Mouse (Mus musculus) CH12.LX (cell line): ENCODE measurements around the gene Btbd9. TPM values are rescaled to one million over a fixed set of nuclear protein-coding genes. Genes with fewer than 3 reads are reported as not detected.

Source experiments
- DNase-seq: peaks from one replicate; pipeline ENCODE4 v3.0.0-alpha.2; 2013; ENCODE audit errors: extremely low read depth
- H3K27ac ChIP-seq: 2 replicates; pipeline ENCODE4 v1.5.1; 2012; ENCODE audit warnings: low read depth, mild to moderate bottlenecking, control low read depth, moderate library complexity; ENCODE audit not compliant: insufficient read depth
- H3K27me3 ChIP-seq: replicated peaks from 2 replicates; pipeline ENCODE3; 2012; ENCODE audit warnings: inconsistent platforms
- H3K36me3 ChIP-seq, 2 experiments: replicated peaks in 1 of 2; 2 replicates each; pipeline versions ENCODE3 to v1.6.1; 2012; ENCODE audit warnings: inconsistent platforms in 1 of 2, low read length in 1 of 2, mild to moderate bottlenecking in 1 of 2, mixed read lengths in 1 of 2, moderate library complexity in 1 of 2; ENCODE audit not compliant: control insufficient read depth in 1 of 2, insufficient read depth in 1 of 2
- H3K4me1 ChIP-seq, 2 experiments: 2 replicates each; pipeline ENCODE4 v1.6.1; 2012; ENCODE audit warnings: inconsistent platforms in 1 of 2, moderate library complexity in 1 of 2; ENCODE audit not compliant: insufficient read depth in 2 of 2, control insufficient read depth in 1 of 2
- H3K4me2 ChIP-seq: 2 replicates; pipeline ENCODE4 v1.6.1; 2012; ENCODE audit warnings: low read depth, mild to moderate bottlenecking, control low read depth; ENCODE audit not compliant: poor library complexity, insufficient read depth, severe bottlenecking
- H3K4me3 ChIP-seq, 3 experiments: fragments of 150-350 bp in 1 of 3; sonication (generic) in 1 of 3; replicated peaks in 1 of 3; 2 replicates each; pipeline versions ENCODE3 to v1.5.1; 2011 to 2012; ENCODE audit warnings: low read depth in 2 of 3, low read length in 2 of 3, mild to moderate bottlenecking in 2 of 3, moderate library complexity in 2 of 3, control low read depth in 1 of 3, improper control_type of control experiment in 1 of 3, inconsistent platforms in 1 of 3, mixed read lengths in 1 of 3; ENCODE audit not compliant: poor library complexity in 1 of 3
- H3K79me2 ChIP-seq: replicated peaks from 2 replicates; pipeline ENCODE4 v1.6.1; 2012; ENCODE audit warnings: mild to moderate bottlenecking, moderate library complexity; ENCODE audit not compliant: control insufficient read depth, poor library complexity, insufficient read depth, severe bottlenecking; ENCODE audit errors: extremely low read depth
- H3K9ac ChIP-seq: 2 replicates; pipeline ENCODE4 v1.6.1; 2012; ENCODE audit warnings: low read depth, mild to moderate bottlenecking, control low read depth, moderate library complexity; ENCODE audit not compliant: insufficient read depth
- H3K9me3 ChIP-seq: replicated peaks from 2 replicates; pipeline ENCODE3; 2012; ENCODE audit warnings: low read length, inconsistent platforms, mixed read lengths
- CHD1 ChIP-seq: IDR thresholded peaks from 2 replicates; pipeline ENCODE4 v1.6.1; 2012; ENCODE audit warnings: low read depth, low read length, improper control_type of control experiment, inconsistent platforms
- ELF1 ChIP-seq: IDR thresholded peaks from 2 replicates; pipeline ENCODE4 v1.6.1; 2014; ENCODE audit warnings: low read depth, mild to moderate bottlenecking, inconsistent platforms, low read length, improper control_type of control experiment
- EP300 ChIP-seq: IDR thresholded peaks from 2 replicates; pipeline ENCODE4 v1.6.1; 2011; ENCODE audit warnings: low read length, improper control_type of control experiment
- GABPA ChIP-seq: IDR thresholded peaks from 2 replicates; pipeline ENCODE4 v1.6.1; 2012; ENCODE audit warnings: low read depth, low read length, improper control_type of control experiment, inconsistent platforms; ENCODE audit not compliant: insufficient replicate concordance
- HCFC1 ChIP-seq: IDR thresholded peaks from 2 replicates; pipeline ENCODE4 v1.6.1; 2012; ENCODE audit warnings: low read depth, mild to moderate bottlenecking, inconsistent platforms, low read length, improper control_type of control experiment
- JUND ChIP-seq: conservative IDR thresholded peaks from 2 replicates; pipeline ENCODE4 v1.6.1; 2011; ENCODE audit warnings: low read depth, low read length, improper control_type of control experiment
- KAT2A ChIP-seq: IDR thresholded peaks from 2 replicates; pipeline ENCODE4 v1.6.1; 2012; ENCODE audit warnings: low read length, improper control_type of control experiment, inconsistent platforms; ENCODE audit not compliant: insufficient replicate concordance
- MAFK ChIP-seq: IDR thresholded peaks from 2 replicates; pipeline ENCODE4 v1.6.1; 2011; ENCODE audit warnings: low read length, improper control_type of control experiment; ENCODE audit not compliant: insufficient replicate concordance
- MAZ ChIP-seq: IDR thresholded peaks from 2 replicates; pipeline ENCODE4 v1.6.1; 2012; ENCODE audit warnings: low read depth, mild to moderate bottlenecking, inconsistent platforms, low read length, improper control_type of control experiment, moderate library complexity
- MEF2A ChIP-seq: IDR thresholded peaks from 2 replicates; pipeline ENCODE4 v1.6.1; 2014; ENCODE audit warnings: low read depth, mild to moderate bottlenecking, inconsistent platforms, low read length, improper control_type of control experiment, borderline replicate concordance
- MXI1 ChIP-seq: IDR thresholded peaks from 2 replicates; pipeline ENCODE4 v1.6.1; 2011; ENCODE audit warnings: mild to moderate bottlenecking, low read depth, low read length, improper control_type of control experiment
- MYC ChIP-seq: IDR thresholded peaks from 2 replicates; pipeline ENCODE4 v1.6.1; 2011; ENCODE audit warnings: low read depth, mild to moderate bottlenecking, improper control_type of control experiment, low read length
- PAX5 ChIP-seq: IDR thresholded peaks from 2 replicates; pipeline ENCODE4 v1.6.1; 2012; ENCODE audit warnings: low read length, inconsistent platforms, mixed read lengths
- POLR2A ChIP-seq: IDR thresholded peaks from 2 replicates; pipeline ENCODE4 v1.6.1; 2011; ENCODE audit warnings: low read depth, mild to moderate bottlenecking, improper control_type of control experiment, low read length
- RAD21 ChIP-seq: IDR thresholded peaks from 2 replicates; pipeline ENCODE4 v1.6.1; 2011; ENCODE audit warnings: low read depth, mild to moderate bottlenecking, low read length, improper control_type of control experiment, moderate library complexity
- RCOR1 ChIP-seq: conservative IDR thresholded peaks from 2 replicates; pipeline ENCODE4 v1.6.1; 2012; ENCODE audit warnings: low read depth, mild to moderate bottlenecking, inconsistent platforms, low read length, improper control_type of control experiment
- SIN3A ChIP-seq: IDR thresholded peaks from 2 replicates; pipeline ENCODE4 v1.6.1; 2012; ENCODE audit warnings: low read length, improper control_type of control experiment, inconsistent platforms
- SMC3 ChIP-seq: IDR thresholded peaks from 2 replicates; pipeline ENCODE4 v1.6.1; 2011; ENCODE audit warnings: low read depth, low read length, improper control_type of control experiment
- USF1 ChIP-seq: IDR thresholded peaks from 2 replicates; pipeline ENCODE4 v1.6.1; 2014; ENCODE audit warnings: low read depth, mild to moderate bottlenecking, inconsistent platforms, low read length, improper control_type of control experiment
- ZC3H11A ChIP-seq: IDR thresholded peaks from 2 replicates; pipeline ENCODE4 v1.6.1; 2012; ENCODE audit warnings: low read depth, mild to moderate bottlenecking, inconsistent platforms, low read length, improper control_type of control experiment
- ZKSCAN1 ChIP-seq: IDR thresholded peaks from 2 replicates; pipeline ENCODE4 v1.6.1; 2012; ENCODE audit warnings: low read depth, inconsistent platforms, low read length, improper control_type of control experiment, borderline replicate concordance
- ZMIZ1 ChIP-seq: IDR thresholded peaks from 2 replicates; pipeline ENCODE4 v1.6.1; 2012; ENCODE audit warnings: low read depth, mild to moderate bottlenecking, inconsistent platforms, low read length, improper control_type of control experiment
- dilution Hi-C: fragments of 300-500 bp; cut with MboI; formaldehyde crosslinking; loops from 2 replicates; pipeline ENCODE4 v1.14.3; 2020; ENCODE audit warnings: low sequenced_read_pairs; ENCODE audit not compliant: extremely low pct_unique_long_range_greater_than_20kb, extremely low pct_ligation_motif_present
- in situ Hi-C: fragments of 300-500 bp; cut with MboI; formaldehyde crosslinking; loops from 3 replicates; pipeline ENCODE4 v1.14.3; 2019; ENCODE audit warnings: low sequenced_read_pairs, low pct_ligation_motif_present, low pct_unique_long_range_greater_than_20kb, mixed read lengths
- polyA plus RNA-seq: library from polyadenylated mRNA; unstranded; fragments of >175 nt; gene quantifications from 2 replicates; pipeline ENCODE4 v1.2.1, GENCODE M21; 2012; ENCODE audit warnings: low read depth; ENCODE audit not compliant: insufficient read length
- total RNA-seq, 2 experiments: library from RNA; depleted of rRNA; stranded (reverse); fragments of 300-350 nt in 1 of 2; fragments of >200 nt in 1 of 2; gene quantifications; 2 replicates each; pipeline ENCODE4 v1.2.3; 2012 to 2014

Gene Btbd9
- total and polyA plus RNA-seq, 3 experiments, result 19.3 to 25.4 (median 20.0) TPM

- no peak overlapping the region for H3K9ac ChIP-seq
- dilution Hi-C loops, result loop anchor here (25.0 kb wide), 1 partner anchor 447 kb away; the partner anchor contains the start of gene Glp1r
- H3K27me3 ChIP-seq, result no peaks in the 10 kb centered on the region
- in situ Hi-C loops, result no loop called here
- H3K4me3 ChIP-seq, result no peak overlapping the region
- no peaks in the 10 kb centered on the region for H3K79me2 ChIP-seq
- DNase-seq, result no peak
- H3K9me3 ChIP-seq, result no peaks in the 10 kb centered on the region
- H3K36me3 ChIP-seq, result peaks cover 0 to 26% of the 10 kb centered on the region in 2 experiments
- H3K4me1 ChIP-seq, result peaks cover 0 to 22% of the 10 kb centered on the region in 2 experiments; a peak in 2 of 4 replicates
- H3K27ac ChIP-seq, result no peak overlapping the region
- TF ChIP-seq CHD1, result no peak
- TF ChIP-seq EP300, result no peak
- TF ChIP-seq RCOR1, result no peak
- no peak for TF ChIP-seq MEF2A
- no peak for TF ChIP-seq POLR2A
- TF ChIP-seq ZMIZ1, result no peak
- no peak for TF ChIP-seq RAD21
- no peak for TF ChIP-seq MXI1
- TF ChIP-seq SIN3A, result no peak
- TF ChIP-seq PAX5, result no peak
- TF ChIP-seq KAT2A, result no peak
- TF ChIP-seq SMC3, result no peak
- no peak overlapping the region for H3K4me2 ChIP-seq
Measured at GRCm38 (mm10) chr17:30465060-30465762, 111.1 kb downstream of the Btbd9 start.

GRCm38 (mm10) chr17:30464240-30464745 is 112.0 kb downstream of the Btbd9 start:
- in situ Hi-C loops, result no loop called here
- peaks cover 0 to 22% of the 10 kb centered on the region in 2 experiments; a peak in 2 of 4 replicates for H3K4me1 ChIP-seq
- H3K4me2 ChIP-seq, result no peak overlapping the region
- TF ChIP-seq POLR2A, result no peak
- no peak for TF ChIP-seq MAFK
- TF ChIP-seq ELF1, result no peak
- no peak for TF ChIP-seq ZKSCAN1
- TF ChIP-seq GABPA, result no peak
- TF ChIP-seq MEF2A, result no peak
- TF ChIP-seq HCFC1, result no peak
- TF ChIP-seq JUND, result no peak
- no peak for TF ChIP-seq MYC
- no peak for TF ChIP-seq MAZ
- TF ChIP-seq USF1, result no peak
- no peak for TF ChIP-seq ZC3H11A
- no peak for TF ChIP-seq RAD21
- TF ChIP-seq, all 38 proteins: peak for 0
- H3K36me3 ChIP-seq, result peaks cover 0 to 22% of the 10 kb centered on the region in 2 experiments
- H3K79me2 ChIP-seq, result no peaks in the 10 kb centered on the region
- DNase-seq, result no peak
- H3K27ac ChIP-seq, result no peak overlapping the region
- H3K4me3 ChIP-seq, result no peak overlapping the region
- dilution Hi-C loops, result loop anchor here (25.0 kb wide), 1 partner anchor 448 kb away; the partner anchor contains the start of gene Glp1r
- no peaks in the 10 kb centered on the region for H3K9me3 ChIP-seq
- no peaks in the 10 kb centered on the region for H3K27me3 ChIP-seq
- no peak overlapping the region for H3K9ac ChIP-seq
